Mouse (Mus musculus) embryo, embryonic 9.5 days (tissue): ENCODE results near the gene Mdfic.
"Not testable (repeated sequence)": the region's sequence is repeated elsewhere in the genome, so short reads cannot be mapped to it uniquely, and the experiment has no call there.

Experiments
- DNase-seq: peaks from one replicate; pipeline ENCODE4 v3.0.0-alpha.2; 2017; ENCODE audit errors: extremely low spot score

The Mdfic gene

GRCm38 (mm10) chr6:15720461-15720817 lies at the start of gene Mdfic:
Mdfic (plus strand) TSS chr6:15720661.
- DNase-seq, result no peak

GRCm38 (mm10) chr6:15671364-15671763 lies 49.1 kb upstream of the Mdfic start:
- no peak for DNase-seq

- DNase-seq, result no peak
Measured at GRCm38 (mm10) chr6:15710080-15710479, 10.4 kb upstream of the Mdfic start.

- DNase-seq, result no peak
Measured at GRCm38 (mm10) chr6:15710706-15711105, 9.8 kb upstream of the Mdfic start.

- no peak for DNase-seq
Measured at GRCm38 (mm10) chr6:15712860-15713385, 7.5 kb upstream of the Mdfic start.

GRCm38 (mm10) chr6:15714036-15714435 lies 6.4 kb upstream of the Mdfic start:
- DNase-seq, result not testable (repeated sequence)

GRCm38 (mm10) chr6:15714996-15715844 lies 5.2 kb upstream of the Mdfic start:
- no peak for DNase-seq

GRCm38 (mm10) chr6:15719919-15720318 lies 542 bp upstream of the Mdfic start:
- no peak for DNase-seq

GRCm38 (mm10) chr6:15720818-15721715 lies 606 bp downstream of the Mdfic start:
- DNase-seq, result peak; percentile 73

GRCm38 (mm10) chr6:15721716-15722031 lies 1.2 kb downstream of the Mdfic start:
- DNase-seq, result no peak

GRCm38 (mm10) chr6:15722631-15723030 lies 2.2 kb downstream of the Mdfic start:
- DNase-seq, result not testable (repeated sequence)

- DNase-seq, result no peak
Measured at GRCm38 (mm10) chr6:15724304-15724703, 3.8 kb downstream of the Mdfic start.

- no peak for DNase-seq
Measured at GRCm38 (mm10) chr6:15726422-15726821, 6.0 kb downstream of the Mdfic start.

- no peak for DNase-seq
Measured at GRCm38 (mm10) chr6:15727681-15728410, 7.4 kb downstream of the Mdfic start.

GRCm38 (mm10) chr6:15728844-15729577 lies 8.6 kb downstream of the Mdfic start:
- no peak for DNase-seq

GRCm38 (mm10) chr6:15730258-15730657 lies 9.8 kb downstream of the Mdfic start:
- DNase-seq, result no peak

- DNase-seq, result no peak
Measured at GRCm38 (mm10) chr6:15730666-15731065, 10.2 kb downstream of the Mdfic start.

- no peak for DNase-seq
Measured at GRCm38 (mm10) chr6:15731452-15731851, 11.0 kb downstream of the Mdfic start.

- DNase-seq, result no peak
Measured at GRCm38 (mm10) chr6:15737312-15737911, 17.0 kb downstream of the Mdfic start.

- no peak for DNase-seq
Measured at GRCm38 (mm10) chr6:15738331-15738943, 18.0 kb downstream of the Mdfic start.
